Mouse (Mus musculus): ENCODE results near the gene Crtap. TPM values are rescaled to one million over a fixed set of nuclear protein-coding genes. Genes with fewer than 3 reads are reported as not detected.

Crtap gene
- polyA plus RNA-seq, 1 experiment from 2014 or later: 57.8 TPM

- Histone ChIP-seq H3K9me3 (ENCODE audit: control insufficient read depth, low read length) (no peaks in the 10 kb centered on the region), H3K4me3 (ENCODE audit: low read depth, low read length) (no peak overlapping the region), H3K27me3 (ENCODE audit: control insufficient read depth, insufficient read depth, low read length) (no peaks in the 10 kb centered on the region), H3K27ac (ENCODE audit: low read depth, low read length) (no peak overlapping the region), H3K9ac (ENCODE audit: low read depth, low read length) (no peak overlapping the region), H3K4me2 (replicated peaks; ENCODE audit: low read depth, low read length) (no peak overlapping the region), H3K36me3 (ENCODE audit: control insufficient read depth, insufficient read depth, low read length) (no peaks in the 10 kb centered on the region), H3K4me1 (replicated peaks; ENCODE audit: control insufficient read depth, insufficient read depth, low read length) (no peaks in the 10 kb centered on the region)
- WGBS: 64% methylated on average over 3 of the region's 3 CpGs
- no peak for DNase-seq (ENCODE audit: low spot score)
- ATAC-seq (ENCODE audit: low FRiP score): no peak
Measured at GRCm38 (mm10) chr9:114326011-114326748, 64.3 kb downstream of the Crtap start.

Other genes starting within 250 kb of the Crtap start
- gene Bcl2a1c, start 60.5 kb downstream of the Crtap start, polyA plus RNA-seq (2014; fragmentation: Nextera tagmentation; extraction: Ambion mirVana): not detected in 2 replicates
- gene Glb1, start 10.4 kb upstream of the Crtap start, polyA plus RNA-seq (2014; fragmentation: Nextera tagmentation; extraction: Ambion mirVana): 21.9 and 26.6 TPM in 2 replicates
- 2.4 and 3.1 TPM in 2 replicates for gene Tmppe, start 10.4 kb upstream of the Crtap start, polyA plus RNA-seq (2014; fragmentation: Nextera tagmentation; extraction: Ambion mirVana)
- not detected in 2 replicates for gene Ccr4, start 114.2 kb upstream of the Crtap start, polyA plus RNA-seq (2014; fragmentation: Nextera tagmentation; extraction: Ambion mirVana)
- not detected in 2 replicates for gene C130032M10Rik, start 125.0 kb upstream of the Crtap start, polyA plus RNA-seq (2014; fragmentation: Nextera tagmentation; extraction: Ambion mirVana)
- gene Trim71, start 173.7 kb upstream of the Crtap start, polyA plus RNA-seq (2014; fragmentation: Nextera tagmentation; extraction: Ambion mirVana): 1.9 and 2.7 TPM in 2 replicates
- gene Cnot10, start 249.5 kb upstream of the Crtap start, polyA plus RNA-seq (2014; fragmentation: Nextera tagmentation; extraction: Ambion mirVana): 60.7 and 64.2 TPM in 2 replicates